Mouse (Mus musculus) midbrain, embryonic 15.5 days (tissue): ENCODE data around the gene Pccb. TPM values are rescaled to one million over a fixed set of nuclear protein-coding genes. Genes with fewer than 3 reads are reported as not detected.

Experiments
- ATAC-seq: fragments of 200-750 bp; cut with Nextera tagmentation; replicated peaks from 2 replicates; pipeline ENCODE4 v1.8.0; 2017; ENCODE audit warnings: moderate TSS enrichment
- H3K27ac ChIP-seq: fragments of 300-500 bp; sonication (generic); 2 replicates; pipeline ENCODE4 v1.5.1; 2015; ENCODE audit warnings: mild to moderate bottlenecking, inconsistent platforms
- H3K27me3 ChIP-seq: fragments of 300-500 bp; sonication (generic); replicated peaks from 2 replicates; pipeline ENCODE4 v1.6.1; 2015; ENCODE audit warnings: inconsistent platforms
- H3K36me3 ChIP-seq: fragments of 300-500 bp; sonication (generic); replicated peaks from 2 replicates; pipeline ENCODE4 v1.6.1; 2015; ENCODE audit warnings: inconsistent platforms
- H3K4me1 ChIP-seq: fragments of 300-500 bp; sonication (generic); 2 replicates; pipeline ENCODE4 v1.6.1; 2015; ENCODE audit warnings: inconsistent platforms
- H3K4me2 ChIP-seq: fragments of 300-500 bp; sonication (generic); 2 replicates; pipeline ENCODE4 v1.6.1; 2015; ENCODE audit warnings: inconsistent platforms, mild to moderate bottlenecking, moderate library complexity
- H3K4me3 ChIP-seq: fragments of 300-500 bp; sonication (generic); 2 replicates; pipeline ENCODE4 v1.5.1; 2015; ENCODE audit warnings: mild to moderate bottlenecking, inconsistent platforms
- H3K9ac ChIP-seq: fragments of 300-500 bp; sonication (generic); 2 replicates; pipeline ENCODE4 v1.6.1; 2015; ENCODE audit warnings: mild to moderate bottlenecking, inconsistent platforms
- H3K9me3 ChIP-seq: fragments of 300-500 bp; sonication (generic); 2 replicates; pipeline ENCODE4 v1.6.1; 2016; ENCODE audit warnings: inconsistent platforms
- WGBS: fragments of 180-500 bp; shearing (Covaris S2); methylation state at CpG from one replicate; pipeline ENCODE4 v1.1.7; 2015; ENCODE audit warnings: mixed read lengths; 5-methylcytosine and 5-hydroxymethylcytosine counted together
- polyA plus RNA-seq: library from polyadenylated mRNA; unstranded; fragments of >200 nt; fragmentation: Nextera tagmentation; extraction: Ambion mirVana; gene quantifications from 2 replicates; pipeline ENCODE4 v1.2.1, GENCODE M21; 2015

Gene Pccb
- polyA plus RNA-seq, 1 experiment from 2014 or later, result 27.5 TPM

DNA sequence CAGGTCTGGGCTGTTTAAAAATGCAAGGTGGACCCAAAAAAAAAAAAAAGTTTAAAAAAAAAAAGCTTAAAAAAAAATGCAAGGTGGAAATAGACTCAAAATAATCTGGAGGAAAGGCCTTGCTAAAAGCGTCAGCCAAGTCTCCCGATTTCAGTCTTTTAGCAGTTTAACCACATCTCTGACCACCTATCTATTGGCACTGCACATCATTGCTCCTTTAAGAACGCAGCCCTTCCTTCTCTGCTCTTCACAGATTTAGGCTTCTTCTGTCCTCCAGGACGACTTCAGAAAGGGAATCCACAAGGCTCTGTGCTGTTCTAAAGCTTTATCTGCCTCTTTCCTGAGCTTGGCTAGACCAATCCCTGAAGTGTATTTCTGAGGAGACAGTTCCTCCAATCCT lies 70.6 kb downstream of the Pccb start:
- Histone ChIP-seq H3K27ac (no peak overlapping the region), H3K4me3 (no peak overlapping the region), H3K9me3 (no peaks in the 10 kb centered on the region), H3K27me3 (no peaks in the 10 kb centered on the region), H3K4me1 (no peaks in the 10 kb centered on the region), H3K36me3 (no peaks in the 10 kb centered on the region), H3K4me2 (no peak overlapping the region), H3K9ac (no peak overlapping the region)
- no peak for ATAC-seq
- 58% methylated on average over 4 of the region's 4 CpGs for WGBS

DNA sequence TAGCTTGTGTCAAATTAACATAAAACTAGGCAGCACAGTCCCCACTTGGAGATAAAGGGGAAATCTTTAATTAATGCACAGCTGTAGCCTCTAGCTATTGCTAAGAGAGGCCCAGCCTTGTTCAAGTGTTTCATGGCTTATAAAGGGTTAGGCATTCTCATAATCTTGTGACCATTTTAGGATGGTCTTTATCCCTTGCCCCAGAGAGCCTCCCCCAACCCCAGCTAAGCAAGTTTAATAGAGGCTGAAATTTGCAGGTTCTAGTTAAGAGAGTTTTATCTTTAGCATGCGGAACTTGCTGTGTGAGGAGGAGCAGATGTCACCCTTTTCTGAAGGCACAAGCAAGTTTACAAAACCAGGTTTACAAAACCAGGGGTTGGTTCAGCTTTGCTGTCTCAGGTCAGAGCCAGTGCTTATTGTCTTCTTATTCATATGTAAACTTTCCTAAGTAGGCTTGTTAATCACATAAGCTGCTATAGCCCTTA lies 71.2 kb downstream of the Pccb start:
- H3K36me3 ChIP-seq, result no peaks in the 10 kb centered on the region
- H3K27me3 ChIP-seq, result no peaks in the 10 kb centered on the region
- H3K9ac ChIP-seq, result no peak overlapping the region
- H3K4me3 ChIP-seq, result no peak overlapping the region
- WGBS, result 35% methylated on average over 1 of the region's 1 CpGs
- no peak overlapping the region for H3K4me2 ChIP-seq
- H3K27ac ChIP-seq, result peak overlapping the region; percentile 26; the same call in 1 of the 2 replicates
- ATAC-seq, result peak; percentile 54; the same call in 1 of the 2 replicates
- no peaks in the 10 kb centered on the region for H3K9me3 ChIP-seq
- H3K4me1 ChIP-seq, result no peaks in the 10 kb centered on the region

DNA sequence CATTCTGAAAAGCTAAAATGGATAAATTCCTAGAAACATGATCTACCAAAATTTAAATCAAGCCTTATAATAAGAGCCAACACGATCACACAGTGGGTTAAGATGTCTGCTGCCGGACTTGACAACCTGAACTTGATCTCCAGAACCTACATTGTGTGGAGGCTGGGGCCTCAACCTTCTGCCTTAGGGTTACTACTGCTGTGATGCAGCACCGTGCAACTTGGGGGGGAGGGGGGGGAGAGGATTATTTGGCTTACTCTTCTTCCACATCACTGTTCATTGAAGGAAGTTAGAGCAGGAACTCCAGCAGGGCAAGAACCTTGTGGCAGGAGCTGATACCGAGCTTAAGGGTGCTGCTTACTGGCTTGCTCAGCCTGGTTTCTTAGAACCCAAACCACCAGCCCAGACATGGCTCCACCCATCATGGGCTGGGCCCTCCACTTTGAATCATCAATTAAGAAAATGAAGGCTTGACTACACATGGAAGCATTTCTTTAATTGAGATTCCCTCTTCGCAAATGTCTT lies 71.7 kb downstream of the Pccb start:
- no peak overlapping the region for H3K9ac ChIP-seq
- H3K4me2 ChIP-seq, result no peak overlapping the region
- H3K27me3 ChIP-seq, result no peaks in the 10 kb centered on the region
- no peaks in the 10 kb centered on the region for H3K9me3 ChIP-seq
- peak overlapping the region; percentile 26; the same call in 1 of the 2 replicates for H3K27ac ChIP-seq
- WGBS, result 44% methylated on average over 5 of the region's 5 CpGs
- ATAC-seq, result peak; percentile 66; the same call in 1 of the 2 replicates
- no peaks in the 10 kb centered on the region for H3K36me3 ChIP-seq
- no peak overlapping the region for H3K4me3 ChIP-seq
- no peaks in the 10 kb centered on the region for H3K4me1 ChIP-seq

DNA sequence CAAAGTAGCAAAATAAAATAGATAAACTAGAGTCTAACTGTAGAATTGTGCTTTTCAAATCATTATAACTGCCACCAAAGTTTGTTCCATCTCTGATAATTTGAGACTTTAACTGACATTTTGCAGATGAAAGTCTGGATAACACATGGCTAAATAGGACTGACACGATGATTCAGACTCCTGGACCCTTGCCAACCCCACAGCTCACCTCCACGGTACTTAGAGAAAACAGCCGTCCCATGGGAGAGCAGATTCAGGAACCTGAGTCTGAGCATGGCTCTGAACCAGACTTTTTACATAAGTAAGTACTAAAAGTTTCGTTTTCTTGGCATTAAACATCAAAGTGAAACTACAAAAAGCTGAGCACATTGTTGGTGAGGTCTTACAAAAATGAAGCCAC lies 83.2 kb downstream of the Pccb start:
- no peak overlapping the region for H3K4me3 ChIP-seq
- H3K27me3 ChIP-seq, result no peaks in the 10 kb centered on the region
- H3K4me1 ChIP-seq, result no peaks in the 10 kb centered on the region
- no peak overlapping the region for H3K4me2 ChIP-seq
- WGBS, result 62% methylated on average over 4 of the region's 4 CpGs
- H3K27ac ChIP-seq, result no peak overlapping the region
- ATAC-seq, result no peak
- H3K9ac ChIP-seq, result no peak overlapping the region
- H3K9me3 ChIP-seq, result no peaks in the 10 kb centered on the region
- peaks cover 5% of the 10 kb centered on the region; the same call in 1 of the 2 replicates for H3K36me3 ChIP-seq

DNA sequence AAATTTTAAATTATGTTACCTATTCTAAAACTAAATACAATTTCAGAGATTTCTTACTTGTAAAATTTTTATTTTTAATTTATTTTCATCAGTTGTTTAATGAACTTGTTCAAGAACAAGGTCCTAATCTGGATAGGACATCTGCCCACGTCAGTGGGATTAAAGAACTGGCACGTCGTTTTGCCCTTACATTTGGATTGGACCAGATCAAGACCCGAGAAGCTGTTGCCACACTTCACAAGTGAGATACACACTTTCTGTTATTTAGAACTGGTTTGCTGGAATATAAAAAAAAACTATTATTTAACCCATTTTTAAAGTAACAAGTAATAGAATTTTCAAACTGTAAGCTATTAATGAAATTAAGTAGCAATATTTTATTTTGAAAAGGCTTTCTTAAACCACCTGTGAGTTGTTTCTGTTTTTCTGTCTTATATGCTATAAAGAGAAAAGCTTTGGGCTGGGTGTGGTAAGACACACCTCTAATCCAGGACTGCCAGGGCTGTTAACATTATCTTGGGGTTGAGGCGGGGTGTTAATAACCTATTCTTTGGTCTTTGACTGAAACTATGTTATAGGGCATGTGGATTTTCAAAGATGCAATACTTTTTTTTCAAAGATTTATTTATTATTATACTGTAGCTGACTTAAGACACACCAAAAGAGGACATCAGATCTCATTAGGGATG lies 89.9 kb downstream of the Pccb start:
- H3K27ac ChIP-seq, result no peak overlapping the region
- H3K9ac ChIP-seq, result no peak overlapping the region
- no peak overlapping the region for H3K4me2 ChIP-seq
- no peak for ATAC-seq
- 91% methylated on average over 5 of the region's 5 CpGs for WGBS
- no peaks in the 10 kb centered on the region for H3K4me1 ChIP-seq
- no peaks in the 10 kb centered on the region for H3K27me3 ChIP-seq
- no peak overlapping the region for H3K4me3 ChIP-seq
- no peaks in the 10 kb centered on the region for H3K9me3 ChIP-seq
- no peaks in the 10 kb centered on the region for H3K36me3 ChIP-seq

DNA sequence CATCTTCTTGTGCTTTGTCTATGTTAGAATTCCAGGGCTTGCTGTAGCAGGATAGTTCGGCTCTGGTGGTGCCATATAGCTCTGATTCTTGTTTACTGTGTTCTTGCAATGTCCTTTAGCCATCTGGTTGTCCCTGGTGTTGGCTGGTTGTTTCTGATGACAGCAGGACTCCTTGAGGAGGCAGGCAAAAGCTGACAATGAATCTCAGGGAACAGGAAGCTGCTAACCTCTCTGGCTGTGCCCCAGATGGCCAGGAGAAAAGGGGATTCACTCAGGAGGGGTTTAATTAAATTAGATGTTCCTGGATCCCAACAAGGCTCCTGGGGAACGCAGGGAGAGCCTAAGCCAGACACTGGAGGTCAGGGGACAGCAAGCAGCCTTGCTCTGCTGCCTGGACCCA lies 92.7 kb downstream of the Pccb start:
- no peaks in the 10 kb centered on the region for H3K27me3 ChIP-seq
- H3K4me2 ChIP-seq, result no peak overlapping the region
- H3K27ac ChIP-seq, result no peak overlapping the region
- ATAC-seq, result no peak
- no peaks in the 10 kb centered on the region for H3K9me3 ChIP-seq
- H3K9ac ChIP-seq, result no peak overlapping the region
- 38% methylated on average over 2 of the region's 2 CpGs for WGBS
- H3K4me1 ChIP-seq, result no peaks in the 10 kb centered on the region
- H3K36me3 ChIP-seq, result no peaks in the 10 kb centered on the region
- H3K4me3 ChIP-seq, result no peak overlapping the region

Other genes starting within 250 kb of the Pccb start
- 4.5 and 4.8 TPM in 2 replicates for gene Msl2, start 39.2 kb upstream of the Pccb start, polyA plus RNA-seq
- gene Ppp2r3a, start 216.9 kb upstream of the Pccb start, polyA plus RNA-seq, result 24.8 and 26.0 TPM in 2 replicates